Mouse (Mus musculus) right cerebral cortex, postnatal 10 days (tissue): ENCODE measurements at regions not wholly inside any gene's neighbourhood (a gene's known extent, or its start where the extent isn't known, plus 50 kb on each side); places are given as distances from the start of the nearest gene placed in this dataset.

Experiments
- DNase-seq, 2 experiments: peaks; one replicate each; pipeline ENCODE4 v3.0.0; 2021; ENCODE audit warnings: low spot score in 2 of 2

GRCm38 (mm10) chr15:87091048-87091777, 452.9 kb upstream of the Fam19a5 start:
- no peak for DNase-seq

- DNase-seq: no peak
These were observed 446.9 kb upstream of the Fam19a5 start for GRCm38 (mm10) chr15:87097206-87097605.

DNA sequence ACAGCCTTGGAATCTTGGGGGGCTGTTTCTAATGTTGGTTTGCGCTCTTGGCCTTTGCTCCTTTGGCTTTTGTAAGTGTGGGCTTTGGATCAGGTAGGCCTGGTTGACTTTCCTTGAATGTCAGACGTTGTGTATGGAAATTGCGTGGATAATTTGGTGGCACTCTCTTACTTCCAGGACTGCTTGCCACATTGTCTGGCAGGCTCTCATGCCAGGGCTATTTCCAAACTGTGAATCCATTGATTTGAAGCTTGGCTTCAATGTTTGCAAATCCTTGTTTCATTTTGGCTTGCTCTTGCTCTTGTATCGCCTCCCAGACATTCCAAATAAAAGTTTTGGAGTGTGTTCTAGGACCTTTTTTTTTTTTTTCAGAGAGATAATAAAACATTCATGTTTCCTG, 443.0 kb upstream of the Fam19a5 start:
- DNase-seq: peak in 1 of 2 experiments; percentile 33

DNA sequence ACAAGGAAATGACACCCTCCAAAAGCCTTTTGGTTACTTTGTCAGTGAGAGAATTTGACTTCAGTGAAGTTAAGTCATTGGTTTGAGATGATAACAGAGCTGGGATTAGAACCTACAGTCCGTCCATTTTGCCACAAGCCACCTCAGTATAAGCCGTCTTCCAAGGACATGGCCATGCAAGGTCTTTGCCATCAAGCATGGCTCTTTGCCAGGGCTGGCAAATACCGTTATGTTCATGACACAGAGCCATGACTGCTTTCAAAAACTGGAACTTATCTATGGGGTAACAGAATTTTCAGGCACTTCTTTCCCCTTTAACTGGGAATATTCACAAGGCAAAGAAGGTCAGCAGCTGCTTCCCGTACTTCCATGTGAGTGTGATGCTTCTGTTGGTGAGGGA, 441.9 kb upstream of the Fam19a5 start:
- no peak for DNase-seq

DNA sequence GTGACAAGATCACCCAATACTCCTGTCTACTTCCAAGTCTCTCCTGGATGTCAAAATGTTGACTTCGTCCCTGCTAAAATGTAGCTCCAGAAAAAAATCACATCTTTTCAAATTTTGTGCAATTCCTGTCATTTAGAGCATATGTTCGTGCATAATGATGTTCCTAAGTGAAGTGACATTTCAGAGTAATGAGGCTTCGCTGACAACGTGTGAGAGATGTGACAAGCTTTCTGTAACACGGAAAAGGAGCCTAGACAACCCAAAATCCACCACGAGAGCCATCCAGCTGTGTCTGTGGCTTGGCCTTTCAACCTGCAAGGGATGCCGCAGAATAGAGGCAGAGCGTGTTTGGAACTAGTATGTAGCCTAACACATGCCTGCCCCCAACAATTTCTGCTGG, 438.1 kb upstream of the Fam19a5 start:
- DNase-seq: no peak

- DNase-seq: no peak
These were observed 436.4 kb upstream of the Fam19a5 start for GRCm38 (mm10) chr15:87107701-87108100.

DNA sequence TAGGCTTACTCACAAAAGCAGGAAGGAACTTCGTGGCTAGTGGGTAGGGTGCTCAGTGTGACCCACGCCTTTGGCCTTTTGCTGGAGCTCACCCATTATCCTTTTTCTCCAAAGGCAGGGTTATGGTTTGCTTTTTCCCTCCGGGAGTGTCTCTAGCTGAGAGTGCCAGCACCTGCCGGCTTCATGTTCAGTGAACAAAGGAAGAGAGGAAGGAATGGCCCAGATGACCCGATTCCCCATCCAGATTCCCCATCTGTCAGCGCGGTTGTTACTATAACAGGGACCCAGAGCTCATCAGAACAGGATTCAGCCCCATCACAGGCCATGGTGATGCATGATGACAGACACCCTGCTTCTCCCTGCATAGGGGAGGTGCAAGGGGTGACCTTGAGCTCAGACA, 435.7 kb upstream of the Fam19a5 start:
- no peak for DNase-seq

- no peak for DNase-seq
These were observed 421.4 kb upstream of the Fam19a5 start for GRCm38 (mm10) chr15:87122656-87123055.

- DNase-seq: peak; percentile 33 to 54
These were observed 418.5 kb upstream of the Fam19a5 start for GRCm38 (mm10) chr15:87125427-87126148.

DNA sequence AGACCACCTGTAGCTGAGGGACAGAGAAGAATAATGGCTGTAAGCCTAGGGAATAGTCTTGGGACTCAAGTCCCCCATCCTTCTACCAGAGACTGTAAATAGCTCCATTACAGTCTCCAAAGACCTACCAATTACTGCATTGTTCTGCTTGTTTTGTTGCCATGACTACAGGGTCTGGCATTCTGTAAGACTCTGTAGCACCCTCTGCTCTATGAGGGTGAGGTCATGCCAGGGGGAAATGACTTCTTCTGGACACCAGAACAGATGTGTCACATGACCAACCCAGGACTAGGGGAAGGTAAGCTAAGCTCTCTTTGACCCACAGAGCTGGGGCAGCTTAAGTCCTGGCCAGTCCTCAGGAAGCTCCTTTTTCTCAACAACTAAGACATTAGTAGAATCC, 405.2 kb upstream of the Fam19a5 start:
- DNase-seq: no peak

DNA sequence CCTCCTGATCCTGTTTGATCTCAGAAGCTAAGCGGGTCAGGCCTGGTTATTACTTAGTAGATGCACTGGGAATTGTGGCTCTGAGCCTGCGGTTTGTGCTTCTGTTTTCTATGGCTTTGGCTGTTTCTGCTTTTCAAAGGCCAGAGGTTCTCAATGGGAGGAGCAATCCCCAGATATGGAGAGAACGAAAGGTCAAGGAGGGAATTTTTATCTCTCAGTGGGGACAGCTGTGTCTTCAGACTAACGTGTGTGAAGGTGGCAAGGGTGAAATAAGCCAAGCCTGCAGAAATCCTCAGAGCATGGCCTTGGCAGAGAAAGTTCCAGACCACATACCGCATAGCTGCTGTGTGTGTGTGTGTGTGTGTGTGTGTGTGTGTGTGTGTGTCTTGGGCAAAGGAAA, 375.0 kb upstream of the Fam19a5 start:
- DNase-seq: no peak

- no peak for DNase-seq
These were observed 373.2 kb upstream of the Fam19a5 start for GRCm38 (mm10) chr15:87170890-87171289.

GRCm38 (mm10) chr15:87173096-87173495, 371.0 kb upstream of the Fam19a5 start:
- no peak for DNase-seq

DNA sequence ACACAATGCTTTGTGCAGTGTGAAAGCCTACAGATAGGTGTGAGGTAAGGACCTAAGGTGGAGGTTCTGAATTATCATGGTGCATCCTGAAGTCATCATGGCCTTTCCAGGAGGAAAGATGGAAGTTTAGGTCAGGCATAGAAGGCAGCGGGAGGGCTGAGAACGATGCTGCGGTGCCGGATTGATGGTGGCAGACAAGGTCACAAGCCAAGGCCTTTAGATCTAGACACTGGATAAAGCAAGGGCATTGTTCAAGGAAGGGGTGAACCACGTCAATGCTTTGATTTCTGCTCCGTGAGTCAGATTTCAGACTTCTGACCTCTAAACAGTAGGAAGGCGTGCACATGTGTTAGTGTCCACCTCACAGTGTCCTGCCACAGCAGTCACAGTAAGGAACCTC, 365.5 kb upstream of the Fam19a5 start:
- DNase-seq: no peak

GRCm38 (mm10) chr15:87180836-87181235, 363.3 kb upstream of the Fam19a5 start:
- no peak for DNase-seq

DNA sequence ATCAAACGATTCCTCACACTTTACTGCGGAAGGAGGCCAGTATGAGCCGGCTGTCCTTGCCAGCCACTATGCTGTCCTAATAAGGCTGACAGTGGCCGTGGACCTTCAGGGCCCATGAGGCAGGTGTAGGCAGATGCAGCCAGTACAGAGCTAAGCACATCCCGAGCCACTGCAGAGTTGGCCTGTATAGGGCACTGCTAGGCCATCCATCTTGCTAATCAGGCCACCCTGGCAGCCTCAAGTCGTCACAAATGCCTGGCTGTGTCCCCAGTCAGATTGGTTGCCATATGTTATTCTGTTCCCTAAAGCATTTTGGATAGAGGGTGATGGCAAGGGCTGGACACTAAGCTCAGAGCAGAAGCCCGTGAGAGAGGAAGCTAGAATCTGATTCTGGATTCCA, 359.9 kb upstream of the Fam19a5 start:
- no peak for DNase-seq

DNA sequence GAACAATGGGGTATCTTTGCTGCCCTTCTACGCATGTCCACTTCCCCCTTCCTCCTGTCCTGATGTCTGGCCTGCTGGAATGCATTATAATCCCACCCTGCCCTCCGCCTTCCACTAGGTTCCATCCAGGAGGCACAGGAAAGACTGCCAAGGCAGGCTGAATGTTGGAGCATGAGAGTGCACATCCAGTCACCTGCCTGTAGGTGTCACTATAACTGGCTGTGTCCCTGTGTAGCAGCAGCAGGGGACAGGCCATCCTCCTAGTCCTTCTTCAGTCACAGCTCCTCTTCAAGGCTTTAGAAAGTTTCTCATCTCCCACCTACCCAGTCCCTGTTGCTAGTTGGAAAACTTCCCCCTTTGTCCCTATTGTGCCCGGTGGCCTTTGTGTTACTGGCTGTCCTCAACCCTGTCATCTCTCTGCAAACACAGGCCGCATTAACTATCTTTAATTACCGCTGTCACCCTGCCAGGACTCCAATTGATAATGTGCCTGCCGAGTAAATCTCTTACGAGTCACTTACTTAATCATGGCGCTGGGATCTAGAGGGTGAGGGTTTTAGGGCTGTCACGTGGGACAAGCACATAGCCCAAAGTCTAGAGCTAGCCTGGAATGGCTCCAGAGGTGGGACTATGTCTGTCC, 355.2 kb upstream of the Fam19a5 start:
- DNase-seq: no peak

- DNase-seq: no peak
These were observed 352.2 kb upstream of the Fam19a5 start for GRCm38 (mm10) chr15:87191901-87192300.

DNA sequence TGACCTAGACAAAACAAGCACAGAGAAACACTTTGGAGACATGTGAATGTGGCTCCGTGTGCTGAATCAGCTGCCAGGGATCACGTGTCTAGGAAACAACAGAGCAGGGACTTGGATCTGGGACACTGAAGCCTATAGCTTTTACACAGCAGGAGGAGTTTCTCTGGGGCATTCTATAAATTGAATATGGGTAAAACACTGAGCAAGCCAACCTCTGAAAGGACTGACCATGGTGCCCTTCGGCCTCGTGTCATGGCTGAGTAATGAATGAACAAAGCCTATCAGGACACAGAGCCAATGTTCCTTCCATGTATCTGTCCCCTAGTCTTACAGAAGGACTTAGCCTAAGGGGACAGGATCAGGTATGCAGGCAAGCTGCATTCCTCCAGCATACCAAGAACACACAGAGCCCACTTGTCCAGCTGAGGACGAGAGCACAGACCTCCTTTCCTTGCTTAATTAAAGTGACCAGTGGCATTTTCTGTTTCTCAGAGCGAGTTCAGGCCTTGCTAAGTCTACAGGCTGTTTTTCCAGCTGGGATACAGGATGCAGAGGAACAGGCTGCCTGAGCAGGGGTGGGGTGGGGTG, 347.7 kb upstream of the Fam19a5 start:
- DNase-seq: no peak

GRCm38 (mm10) chr15:87199641-87200040, 344.5 kb upstream of the Fam19a5 start:
- no peak for DNase-seq

GRCm38 (mm10) chr15:87200282-87201048, 343.6 kb upstream of the Fam19a5 start:
- DNase-seq: peak; percentile 48 to 55

- no peak for DNase-seq
These were observed 343.0 kb upstream of the Fam19a5 start for GRCm38 (mm10) chr15:87201055-87201454.
